Mouse (Mus musculus): Measurements from ENCODE around the gene Disp3. TPM values are rescaled to one million over a fixed set of nuclear protein-coding genes. Genes with fewer than 3 reads are reported as not detected.

Disp3 gene
- total RNA-seq, 2 experiments from 2014 or later = 0.10 to 1.3 TPM

DNA sequence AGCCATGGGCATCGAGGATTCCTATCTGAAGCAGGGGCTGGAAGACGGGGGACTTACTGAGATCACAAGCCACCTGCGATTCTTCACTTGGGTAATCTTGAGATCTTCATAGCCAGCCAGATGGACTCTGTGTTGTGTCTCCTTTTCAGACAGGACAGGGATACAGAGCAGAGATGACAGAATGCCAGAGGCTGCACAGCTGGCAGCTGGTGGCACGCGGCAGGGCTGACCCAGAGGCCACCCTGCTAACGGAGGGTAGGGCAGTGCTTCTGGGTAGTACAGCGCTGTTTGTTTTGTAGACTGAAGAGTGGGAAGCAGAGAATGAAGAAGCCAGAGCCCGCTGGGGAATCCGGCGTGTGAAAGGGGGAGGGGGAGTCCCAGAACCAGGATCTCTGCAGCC is 64.8 kb downstream of the Disp3 start:
- DNase-seq (ENCODE audit: low spot score in 2 of 2) = no peak

DNA sequence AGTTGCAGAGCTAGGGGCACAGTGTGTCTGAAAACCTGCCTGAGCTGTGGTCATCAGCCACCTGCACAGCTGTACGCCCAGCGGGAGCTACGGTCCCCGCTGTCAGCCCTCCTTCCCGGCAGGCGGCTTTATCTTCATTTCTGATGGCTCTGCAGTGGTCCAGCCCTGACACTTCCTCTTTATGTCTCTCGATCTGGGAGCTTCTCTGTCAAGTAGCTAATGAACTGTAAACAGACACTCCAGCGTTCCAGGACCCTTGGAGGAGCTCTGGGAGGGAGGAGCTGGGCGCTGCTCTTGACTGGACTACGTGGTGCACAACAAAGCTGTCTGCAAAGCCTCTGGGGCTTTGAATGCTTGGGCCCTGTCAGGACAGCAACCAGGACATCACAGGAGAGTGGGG is 67.1 kb downstream of the Disp3 start:
- DNase-seq (ENCODE audit: low spot score in 2 of 2) = no peak

DNA sequence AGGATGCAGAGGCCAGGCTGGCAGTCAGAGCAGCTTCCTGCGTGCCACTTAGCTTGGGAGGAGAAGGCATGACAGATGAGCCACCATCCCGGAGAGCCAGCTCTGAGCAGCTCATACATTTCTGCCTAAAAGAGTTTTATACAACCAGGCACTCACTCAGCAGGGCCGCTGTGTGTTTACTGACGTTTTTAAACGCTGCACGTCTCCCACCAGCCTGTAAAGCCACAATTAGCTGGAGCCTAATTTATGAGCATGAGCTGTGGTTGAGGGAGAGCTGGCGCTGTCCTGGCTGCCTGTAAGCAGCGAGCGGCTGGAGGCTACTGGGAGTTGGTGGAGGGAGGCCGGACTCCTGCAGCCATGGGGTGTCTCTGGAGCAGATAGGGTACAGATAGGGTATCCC is 69.5 kb downstream of the Disp3 start:
- no peak for DNase-seq (ENCODE audit: low spot score in 2 of 2)

DNA sequence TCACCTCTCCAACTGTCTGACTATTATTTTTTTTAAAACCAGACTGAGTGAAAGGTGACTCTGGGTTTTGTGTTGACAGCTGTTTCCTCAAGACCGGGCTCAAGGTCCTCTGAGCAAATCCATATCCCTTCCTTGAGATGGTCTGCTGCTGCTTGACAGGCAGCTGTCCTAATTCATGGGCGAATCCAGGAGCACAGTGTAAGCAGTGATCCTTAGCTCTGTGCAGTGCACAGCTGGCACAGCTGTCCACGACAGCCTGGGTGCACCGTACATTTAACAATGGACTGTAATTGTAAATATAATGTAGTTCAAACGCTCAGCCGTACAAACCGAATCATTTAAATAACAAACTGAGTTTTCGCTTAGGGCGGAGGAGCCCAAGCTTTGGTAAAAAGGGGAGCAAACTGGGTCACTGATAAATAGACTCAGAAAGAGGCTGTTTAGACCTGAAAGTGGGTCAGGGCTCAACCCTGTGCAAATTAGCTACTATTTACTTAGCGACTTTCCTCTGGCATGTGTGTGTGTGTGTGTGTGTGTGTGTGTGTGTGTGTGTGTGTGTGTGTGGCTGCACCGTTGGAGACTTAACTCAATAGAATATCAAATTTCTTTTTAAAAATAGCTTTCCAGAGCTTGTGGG is 72.4 kb downstream of the Disp3 start:
- DNase-seq (ENCODE audit: low spot score in 2 of 2) = no peak

DNA sequence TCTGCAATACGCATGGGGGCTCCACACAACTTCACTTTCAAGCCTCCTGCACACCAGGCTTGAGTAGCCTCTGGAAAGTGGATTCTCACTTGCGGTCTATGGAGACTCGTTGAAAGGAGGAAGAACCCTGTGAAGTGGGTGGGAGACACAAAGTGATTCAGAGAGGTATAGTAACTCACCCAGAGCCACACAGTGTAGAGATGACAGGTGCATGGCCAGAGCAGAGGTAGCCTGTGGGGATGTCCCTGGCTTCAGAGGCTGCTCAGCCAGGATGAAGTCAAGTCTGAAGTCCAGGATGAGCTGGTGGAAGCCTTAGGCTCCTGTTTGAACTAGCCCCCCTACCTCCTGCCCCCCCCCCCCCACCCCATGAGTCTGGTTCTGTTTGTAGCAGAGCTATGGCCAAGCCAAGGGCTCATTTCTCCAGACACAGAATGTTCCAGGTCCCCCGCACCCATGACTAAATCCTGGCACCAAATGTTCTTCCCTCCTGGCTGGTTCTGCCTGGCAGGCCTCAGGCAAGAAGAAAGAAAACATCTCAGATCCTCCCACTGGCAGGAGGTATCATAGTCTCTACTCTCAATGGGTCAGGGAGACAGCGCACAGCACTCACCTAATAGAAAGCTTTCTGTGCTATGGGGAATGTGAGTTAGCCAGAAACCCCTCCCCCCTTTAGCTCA is 73.2 kb downstream of the Disp3 start:
- DNase-seq (ENCODE audit: low spot score in 2 of 2) = no peak

DNA sequence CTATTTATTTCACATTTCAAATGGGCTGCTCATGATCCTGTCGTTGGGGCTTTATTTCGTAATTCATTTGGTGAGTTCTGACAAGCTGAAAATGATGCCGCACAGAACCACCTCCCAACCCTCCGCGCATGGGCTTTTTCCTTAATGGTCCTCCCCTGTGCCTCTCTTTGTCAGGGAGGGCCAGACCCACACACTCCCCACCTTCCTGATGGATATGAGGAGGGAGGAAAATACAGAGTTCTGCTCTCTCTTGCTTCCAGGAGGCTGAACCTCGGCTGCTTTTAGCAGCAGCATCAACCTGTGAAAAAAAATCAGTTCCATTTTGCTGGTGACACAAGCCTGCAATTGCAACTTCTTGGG is 82.9 kb downstream of the Disp3 start:
- DNase-seq (ENCODE audit: low spot score in 2 of 2) = no peak

DNA sequence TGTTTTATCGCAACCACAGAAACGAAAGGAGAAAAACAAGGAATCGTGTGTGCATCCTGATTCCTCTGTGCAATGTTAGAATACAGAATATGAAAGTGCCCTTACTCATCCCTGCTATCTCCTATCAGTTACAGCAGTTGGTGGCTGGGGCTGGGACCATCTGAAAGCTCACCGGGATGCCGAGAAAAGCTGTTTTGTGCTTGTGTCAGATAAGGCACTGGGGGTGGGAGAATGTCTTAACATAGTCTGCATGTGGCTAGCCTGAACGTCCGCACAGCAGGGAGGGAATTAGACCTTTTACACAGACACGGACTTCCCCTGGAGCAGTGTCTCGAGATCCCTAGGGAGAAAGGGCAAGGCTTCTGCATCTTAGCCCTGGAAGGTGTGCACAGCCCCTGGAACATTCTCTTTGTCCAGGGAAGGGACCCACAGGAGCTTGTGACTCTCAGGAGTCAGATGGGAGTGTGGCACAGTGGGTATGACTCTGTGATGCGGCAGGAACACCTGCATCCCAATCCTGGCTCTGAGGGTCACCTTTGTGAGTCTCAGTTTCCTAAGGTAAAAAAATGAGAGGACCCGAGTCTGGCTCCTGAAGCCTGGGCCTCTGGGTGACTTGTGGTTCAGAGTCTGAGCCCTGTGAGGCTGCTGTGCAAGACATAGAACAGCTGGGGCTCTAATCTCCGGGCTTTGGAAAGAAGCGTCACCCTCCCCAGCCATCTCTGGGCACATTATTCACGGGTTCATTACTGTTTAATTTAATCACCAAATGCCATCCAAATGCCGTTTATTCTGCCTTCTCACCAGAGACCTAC is 83.5 kb downstream of the Disp3 start:
- no peak for DNase-seq (ENCODE audit: low spot score in 2 of 2)

DNA sequence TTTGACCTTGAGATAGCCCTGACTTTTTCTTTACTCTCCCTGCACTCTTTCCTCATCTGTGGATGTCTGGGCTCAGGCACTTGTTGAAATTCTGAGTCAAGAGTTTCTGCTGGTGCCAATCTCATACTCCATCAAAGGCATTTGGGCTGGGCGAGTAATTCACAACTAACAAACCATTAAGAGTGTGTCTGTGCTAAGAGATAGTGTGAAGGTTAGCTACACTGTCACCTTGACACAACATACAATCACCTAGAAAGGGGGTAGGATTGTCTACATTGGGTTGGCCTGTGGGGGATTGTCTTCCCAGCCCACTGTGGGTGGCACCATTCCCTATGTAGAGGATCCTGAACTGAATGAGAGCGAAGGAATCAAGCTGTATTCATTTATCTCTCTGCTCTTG is 84.2 kb downstream of the Disp3 start:
- DNase-seq (ENCODE audit: low spot score in 2 of 2) = no peak

DNA sequence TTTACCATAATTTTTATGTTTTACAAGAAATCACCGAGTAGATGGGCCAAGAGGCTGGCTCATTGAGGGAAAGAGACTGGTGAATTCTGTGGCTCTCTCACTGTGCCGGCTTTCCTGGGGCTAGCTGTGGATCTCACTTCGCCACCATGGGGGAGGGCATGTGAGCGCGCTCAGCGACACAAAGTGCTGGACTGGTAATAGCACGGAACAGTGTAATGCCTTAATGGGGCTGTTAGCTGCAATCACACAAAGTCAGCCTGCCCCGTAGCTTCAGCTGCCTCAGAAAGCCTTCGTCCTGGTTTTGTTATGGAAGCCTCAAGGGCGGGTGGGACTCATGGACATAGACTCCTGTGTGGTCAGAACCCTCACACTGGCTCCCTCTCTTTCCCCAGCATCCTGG is 89.0 kb downstream of the Disp3 start:
- DNase-seq (ENCODE audit: low spot score in 2 of 2) = no peak

DNA sequence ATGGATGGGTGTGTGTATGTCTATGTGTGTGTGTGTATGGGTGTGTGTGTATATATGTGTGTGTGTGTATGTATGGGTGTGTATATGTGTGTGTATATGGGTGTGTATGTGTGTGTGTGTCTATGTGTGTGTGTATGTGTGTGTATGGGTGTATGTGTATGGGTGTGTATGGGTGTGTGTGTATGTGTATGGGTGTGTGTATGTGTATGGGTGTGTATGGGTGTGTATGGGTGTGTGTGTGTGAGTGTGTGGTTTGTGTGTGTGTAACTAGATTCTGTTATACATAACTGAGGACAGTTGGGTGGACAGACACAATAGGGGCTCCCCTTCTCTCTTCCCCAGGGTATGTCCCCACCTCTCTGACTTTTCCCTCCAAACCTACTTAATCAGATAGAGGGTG is 93.4 kb downstream of the Disp3 start:
- DNase-seq (ENCODE audit: low spot score in 2 of 2) = no peak

DNA sequence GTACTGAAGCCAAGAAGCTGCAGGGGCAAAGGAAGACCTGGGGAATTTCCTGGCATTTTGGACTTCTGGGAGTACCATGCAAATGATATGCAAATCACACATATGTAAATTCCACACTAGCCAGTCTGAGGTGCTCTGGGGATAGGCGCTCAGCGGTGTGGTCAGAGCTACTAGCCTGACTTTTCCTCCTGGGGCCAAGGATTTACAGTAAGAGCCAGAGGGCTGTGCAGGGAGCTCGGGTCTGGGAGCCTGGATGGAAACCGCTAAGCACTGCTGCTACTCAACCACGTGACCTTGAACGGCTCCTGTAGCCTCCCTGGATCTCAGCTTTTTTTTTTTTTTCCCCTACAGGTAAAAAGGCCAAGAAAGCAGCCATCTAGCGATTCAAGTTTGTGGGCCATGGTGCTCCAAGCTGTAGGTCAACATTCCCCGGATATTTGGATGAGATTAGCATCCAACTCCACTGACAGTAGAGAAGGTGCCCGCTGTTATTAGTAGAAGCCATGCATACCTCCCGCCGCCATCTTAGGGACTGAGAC is 95.0 kb downstream of the Disp3 start:
- no peak for DNase-seq (ENCODE audit: low spot score in 2 of 2)

Other genes starting within 250 kb of the Disp3 start
- gene Clcn6, start 249.1 kb downstream of the Disp3 start, total RNA-seq (2021) = 10 to 100 TPM; 11.2 to 13.8 TPM
- gene Mthfr, start 248.9 kb downstream of the Disp3 start, total RNA-seq (2021) = 10 to 100 TPM; 33.8 to 37.7 TPM
- gene Agtrap, start 199.9 kb downstream of the Disp3 start, total RNA-seq (2021) = 10 to 100 TPM; 54.8 to 85.8 TPM
- gene Mad2l2, start 157.6 kb downstream of the Disp3 start, total RNA-seq (2021) = 10 to 100 TPM; 20.2 to 21.6 TPM
- under 1 TPM in 1 of 2 experiments, not detected in 1; 0.07 TPM for gene Draxin, start 157.3 kb downstream of the Disp3 start, total RNA-seq (2021)
- gene Fbxo6, start 135.8 kb downstream of the Disp3 start, total RNA-seq (2021) = 10 to 100 TPM; 38.1 to 46.5 TPM
- gene Fbxo44, start 127.5 kb downstream of the Disp3 start, total RNA-seq (2021) = 10 to 100 TPM; 14.1 to 21.4 TPM
- 1 to 10 TPM; 6.7 to 9.9 TPM for gene Fbxo2, start 127.3 kb downstream of the Disp3 start, total RNA-seq (2021)
- gene Ubiad1, start 156.8 kb upstream of the Disp3 start, total RNA-seq (2021) = 10 to 100 TPM; 21.5 to 22.4 TPM
- 10 to 100 TPM; 84.3 to 87.9 TPM for gene Mtor, start 160.6 kb upstream of the Disp3 start, total RNA-seq (2021)
- 1 to 10 TPM in 1 of 2 experiments, under 1 TPM in 1; 0.63 to 1.3 TPM for gene Angptl7, start 212.5 kb upstream of the Disp3 start, total RNA-seq (2021)

Measured in adrenal gland, adult 18-20 months (tissue).